Mouse (Mus musculus) ES-Bruce4 (cell line): Measurements from ENCODE around the gene Sufu.
A peak's percentile ranks its signal among the peaks of the same experiment; 100 is the strongest.

Experiments used
- CTCF ChIP-seq: IDR thresholded peaks from one replicate; pipeline ENCODE4 v1.8.1; 2011; ENCODE audit warnings: low read depth, low read length
- EP300 ChIP-seq: IDR thresholded peaks from 2 replicates; pipeline ENCODE4 v1.6.1; 2011; ENCODE audit warnings: low read depth, low read length; ENCODE audit not compliant: insufficient read depth
- POLR2A ChIP-seq: IDR thresholded peaks from one replicate; pipeline ENCODE4 v1.8.1; 2011; ENCODE audit warnings: low read length; ENCODE audit not compliant: insufficient read depth

DNA sequence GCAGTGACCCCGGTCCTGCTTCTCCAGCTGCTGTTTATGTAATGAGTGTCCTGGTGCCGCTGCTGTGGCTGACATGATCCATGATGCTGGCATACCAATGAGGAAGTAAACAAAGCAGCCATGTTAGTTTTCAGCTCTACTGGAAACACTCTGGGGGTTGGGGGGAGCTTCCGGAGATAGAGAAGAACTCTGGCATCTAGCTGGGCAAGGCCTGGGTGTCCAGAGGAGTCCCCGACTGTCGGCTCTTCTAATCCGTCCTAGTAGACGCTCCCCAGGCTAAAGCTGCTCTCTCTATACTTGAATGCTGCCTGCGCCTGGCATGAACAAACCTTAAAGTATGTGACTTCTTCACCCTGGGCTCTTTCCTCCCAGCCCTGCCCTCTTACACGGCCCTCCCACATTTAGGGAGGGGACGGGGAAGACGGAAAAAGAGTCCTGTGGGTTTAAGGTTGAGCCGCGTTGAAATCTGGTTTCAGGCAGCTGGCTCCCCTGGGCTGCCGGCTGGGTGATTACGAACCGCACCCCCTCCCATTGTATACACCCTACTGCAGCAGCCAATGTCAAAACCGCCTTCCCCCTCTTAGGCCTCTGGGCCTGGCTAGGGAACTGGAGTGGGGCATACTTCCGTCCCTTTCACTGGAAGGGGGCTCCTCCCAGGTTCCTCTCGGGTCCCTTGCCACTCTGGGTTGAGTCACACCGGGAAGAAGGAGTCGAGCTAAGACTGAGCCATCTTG, 106.8 kb downstream of the Sufu start:
- no peak for TF ChIP-seq CTCF
- TF ChIP-seq POLR2A: no peak
- TF ChIP-seq EP300: peak; percentile 89; the same call in 1 of the 2 replicates
